Mouse (Mus musculus) G1E (cell line): ENCODE measurements at regions not wholly inside any gene's neighbourhood (a gene's known extent, or its start where the extent isn't known, plus 50 kb on each side); places are given as distances from the start of the nearest gene placed in this dataset.

ENCODE experiments used
- ATAC-seq: 2 replicates; pipeline ENCODE4 v1.8.0; 2016; ENCODE audit warnings: mild to moderate bottlenecking; ENCODE audit not compliant: insufficient number of reproducible peaks, poor library complexity, low FRiP score, severe bottlenecking; ENCODE audit errors: extremely low read depth
- DNase-seq: peaks from one replicate; pipeline ENCODE4 v3.0.0; 2012; ENCODE audit warnings: low spot score
- H3K27me3 ChIP-seq: 2 replicates; pipeline ENCODE4 v1.6.1; 2012; ENCODE audit warnings: mild to moderate bottlenecking, low read length, inconsistent platforms; ENCODE audit not compliant: insufficient read depth
- H3K36me3 ChIP-seq: replicated peaks from 2 replicates; pipeline ENCODE3; 2012; ENCODE audit warnings: mild to moderate bottlenecking, inconsistent platforms
- H3K4me1 ChIP-seq: 2 replicates; pipeline ENCODE4 v1.6.1; 2012; ENCODE audit warnings: low read depth, low read length, inconsistent platforms, mixed read lengths; ENCODE audit not compliant: insufficient read depth
- H3K4me3 ChIP-seq: 2 replicates; pipeline ENCODE4 v1.5.1; 2012; ENCODE audit warnings: low read depth, mild to moderate bottlenecking, inconsistent platforms, low read length, moderate library complexity, mixed read lengths
- H3K9me3 ChIP-seq: replicated peaks from 2 replicates; pipeline ENCODE4 v1.6.1; 2012; ENCODE audit warnings: inconsistent platforms
- CTCF ChIP-seq: IDR thresholded peaks from 2 replicates; pipeline ENCODE4 v1.5.1; 2012; ENCODE audit warnings: low read depth, low read length, inconsistent platforms, mixed read lengths
- GATA1 ChIP-seq: IDR thresholded peaks from 2 replicates; pipeline ENCODE4 v1.6.1; 2012; ENCODE audit warnings: borderline replicate concordance, low read length, inconsistent platforms, mixed read lengths
- GATA2 ChIP-seq: IDR thresholded peaks from 2 replicates; pipeline ENCODE4 v1.6.1; 2012; ENCODE audit warnings: low read depth, low read length, inconsistent platforms, borderline replicate concordance
- POLR2AphosphoS5 ChIP-seq: IDR thresholded peaks from 2 replicates; pipeline ENCODE4 v1.6.1; 2012; ENCODE audit warnings: low read depth, low read length, inconsistent platforms; ENCODE audit not compliant: insufficient replicate concordance
- TAL1 ChIP-seq: conservative IDR thresholded peaks from 2 replicates; pipeline ENCODE4 v1.6.1; 2012; ENCODE audit warnings: low read depth, low read length, inconsistent platforms, mixed read lengths

GRCm38 (mm10) chr8:18406446-18406845, 571.6 kb downstream of the Defb40 start:
- no peaks in the 10 kb centered on the region for H3K4me1 ChIP-seq
- H3K36me3 ChIP-seq, result no peaks in the 10 kb centered on the region
- TF ChIP-seq TAL1 (no peak), GATA2 (no peak), CTCF (no peak), POLR2AphosphoS5 (no peak), GATA1 (no peak)
- ATAC-seq, result no peak
- H3K9me3 ChIP-seq, result no peaks in the 10 kb centered on the region
- no peak for DNase-seq
- no peak overlapping the region for H3K4me3 ChIP-seq
- peaks cover 3% of the 10 kb centered on the region; the same call in 1 of the 2 replicates for H3K27me3 ChIP-seq

GRCm38 (mm10) chr8:18388353-18388752, 589.7 kb downstream of the Defb40 start:
- DNase-seq, result peak; percentile 11
- Histone ChIP-seq H3K9me3 (no peaks in the 10 kb centered on the region), H3K36me3 (no peaks in the 10 kb centered on the region), H3K4me1 (no peaks in the 10 kb centered on the region), H3K4me3 (no peak overlapping the region), H3K27me3 (no peaks in the 10 kb centered on the region)
- ATAC-seq, result no peak
- TF ChIP-seq POLR2AphosphoS5 (no peak), CTCF (peak; percentile 51; the same call in 1 of the 2 replicates), TAL1 (no peak), GATA2 (no peak)

- DNase-seq (no peak), ATAC-seq (no peak)
- Histone ChIP-seq H3K4me1 (no peaks in the 10 kb centered on the region), H3K27me3 (no peaks in the 10 kb centered on the region), H3K4me3 (no peak overlapping the region), H3K9me3 (no peaks in the 10 kb centered on the region), H3K36me3 (no peaks in the 10 kb centered on the region)
- TF ChIP-seq GATA1, result no peak
- no peak for TF ChIP-seq CTCF
- TF ChIP-seq TAL1, result no peak
- TF ChIP-seq GATA2, result no peak
- TF ChIP-seq POLR2AphosphoS5, result no peak
Observed at GRCm38 (mm10) chr8:18381615-18382178, 596.4 kb downstream of the Defb40 start.

- H3K4me3 ChIP-seq, result no peak overlapping the region
- DNase-seq (no peak), ATAC-seq (no peak)
- no peaks in the 10 kb centered on the region for H3K4me1 ChIP-seq
- H3K27me3 ChIP-seq, result no peaks in the 10 kb centered on the region
- TF ChIP-seq CTCF (no peak), GATA2 (no peak), POLR2AphosphoS5 (no peak), GATA1 (no peak), TAL1 (no peak)
- H3K36me3 ChIP-seq, result no peaks in the 10 kb centered on the region
- no peaks in the 10 kb centered on the region for H3K9me3 ChIP-seq
Observed at GRCm38 (mm10) chr8:18348716-18349115, 629.3 kb downstream of the Defb40 start.

GRCm38 (mm10) chr8:18346248-18346647, 631.8 kb downstream of the Defb40 start:
- no peak for ATAC-seq
- TF ChIP-seq GATA2 (no peak), CTCF (no peak), POLR2AphosphoS5 (no peak), GATA1 (no peak), TAL1 (no peak)
- no peak for DNase-seq

GRCm38 (mm10) chr8:18345322-18345721, 632.7 kb downstream of the Defb40 start:
- Histone ChIP-seq H3K4me3 (no peak overlapping the region), H3K27me3 (no peaks in the 10 kb centered on the region), H3K36me3 (no peaks in the 10 kb centered on the region), H3K4me1 (no peaks in the 10 kb centered on the region), H3K9me3 (no peaks in the 10 kb centered on the region)
- no peak for DNase-seq
- ATAC-seq, result no peak
- TF ChIP-seq TAL1 (no peak), CTCF (peak; percentile 37; the same call in 1 of the 2 replicates), POLR2AphosphoS5 (no peak), GATA1 (no peak)

More at GRCm38 (mm10) chr8:18346248-18346647, 631.8 kb downstream of the Defb40 start:
- no peaks in the 10 kb centered on the region for H3K9me3 ChIP-seq
- no peak overlapping the region for H3K4me3 ChIP-seq
- no peaks in the 10 kb centered on the region for H3K27me3 ChIP-seq
- no peaks in the 10 kb centered on the region for H3K36me3 ChIP-seq
- no peaks in the 10 kb centered on the region for H3K4me1 ChIP-seq

- Histone ChIP-seq H3K4me1 (no peaks in the 10 kb centered on the region), H3K9me3 (no peaks in the 10 kb centered on the region), H3K36me3 (no peaks in the 10 kb centered on the region), H3K27me3 (no peaks in the 10 kb centered on the region), H3K4me3 (no peak overlapping the region)
- no peak for DNase-seq
- TF ChIP-seq GATA1 (no peak), POLR2AphosphoS5 (no peak)
- no peak for ATAC-seq
Observed at GRCm38 (mm10) chr8:18344838-18345237, 633.2 kb downstream of the Defb40 start.
